Mouse (Mus musculus) lung, embryonic 14.5 days (tissue): ENCODE data around the gene Tmem258. TPM values are rescaled to one million over a fixed set of nuclear protein-coding genes. Genes with fewer than 3 reads are reported as not detected.
A peak's percentile ranks its signal among the peaks of the same experiment; 100 is the strongest.

Experiments used
- ATAC-seq: fragments of 200-750 bp; cut with Nextera tagmentation; 2 replicates; pipeline ENCODE4 v1.8.0; 2017; ENCODE audit warnings: mild to moderate bottlenecking, moderate TSS enrichment, moderate library complexity; ENCODE audit not compliant: insufficient read depth
- DNase-seq: peaks from one replicate; pipeline ENCODE4 v3.0.0-alpha.2; 2015
- H3K27ac ChIP-seq: fragments of 300-500 bp; sonication (generic); 2 replicates; pipeline ENCODE4 v1.5.1; 2014; ENCODE audit warnings: low read depth, mild to moderate bottlenecking, moderate library complexity
- H3K27me3 ChIP-seq: fragments of 300-500 bp; sonication (generic); 2 replicates; pipeline ENCODE4 v1.6.1; 2014; ENCODE audit warnings: low read length, control low read depth; ENCODE audit not compliant: insufficient read depth
- H3K36me3 ChIP-seq: fragments of 300-500 bp; sonication (generic); 2 replicates; pipeline ENCODE4 v1.6.1; 2014; ENCODE audit warnings: control low read depth; ENCODE audit not compliant: insufficient read depth
- H3K4me1 ChIP-seq: fragments of 300-500 bp; sonication (generic); 2 replicates; pipeline ENCODE4 v1.6.1; 2014; ENCODE audit warnings: antibody characterized with exemption, control low read depth; ENCODE audit not compliant: insufficient read depth
- H3K4me2 ChIP-seq: fragments of 300-500 bp; sonication (generic); 2 replicates; pipeline ENCODE4 v1.6.1; 2014; ENCODE audit warnings: mild to moderate bottlenecking
- H3K4me3 ChIP-seq: fragments of 300-500 bp; sonication (generic); 2 replicates; pipeline ENCODE4 v1.5.1; 2014; ENCODE audit warnings: low read depth, low read length
- H3K9ac ChIP-seq: fragments of 300-500 bp; sonication (generic); 2 replicates; pipeline ENCODE4 v1.6.1; 2014
- H3K9me3 ChIP-seq: fragments of 300-500 bp; sonication (generic); 2 replicates; pipeline ENCODE4 v1.6.1; 2016; ENCODE audit warnings: low read depth, low read length, control low read depth
- CTCF ChIP-seq: IDR thresholded peaks from 2 replicates; pipeline ENCODE4 v1.5.1; 2016; ENCODE audit warnings: antibody characterized with exemption, low read depth
- WGBS: fragments of 180-500 bp; shearing (Covaris S2); extraction: QIAGEN DNeasy Blood & Tissue Kit; methylation state at CpG from one replicate; pipeline ENCODE4 v1.1.7; 2014; 5-methylcytosine and 5-hydroxymethylcytosine counted together
- microRNA-seq: library from miRNA; unstranded; fragments of <30 nt; microRNA quantifications from one replicate; pipeline ENCODE4, GENCODE M21; 2016; ENCODE audit warnings: borderline number of aligned reads
- polyA plus RNA-seq: library from polyadenylated mRNA; unstranded; fragments of >200 nt; fragmentation: Nextera tagmentation; extraction: Ambion mirVana; gene quantifications from 2 replicates; pipeline ENCODE4 v1.2.1, GENCODE M21; 2014

Tmem258 gene
- polyA plus RNA-seq, 1 experiment from 2014 or later, result 449 TPM

DNA sequence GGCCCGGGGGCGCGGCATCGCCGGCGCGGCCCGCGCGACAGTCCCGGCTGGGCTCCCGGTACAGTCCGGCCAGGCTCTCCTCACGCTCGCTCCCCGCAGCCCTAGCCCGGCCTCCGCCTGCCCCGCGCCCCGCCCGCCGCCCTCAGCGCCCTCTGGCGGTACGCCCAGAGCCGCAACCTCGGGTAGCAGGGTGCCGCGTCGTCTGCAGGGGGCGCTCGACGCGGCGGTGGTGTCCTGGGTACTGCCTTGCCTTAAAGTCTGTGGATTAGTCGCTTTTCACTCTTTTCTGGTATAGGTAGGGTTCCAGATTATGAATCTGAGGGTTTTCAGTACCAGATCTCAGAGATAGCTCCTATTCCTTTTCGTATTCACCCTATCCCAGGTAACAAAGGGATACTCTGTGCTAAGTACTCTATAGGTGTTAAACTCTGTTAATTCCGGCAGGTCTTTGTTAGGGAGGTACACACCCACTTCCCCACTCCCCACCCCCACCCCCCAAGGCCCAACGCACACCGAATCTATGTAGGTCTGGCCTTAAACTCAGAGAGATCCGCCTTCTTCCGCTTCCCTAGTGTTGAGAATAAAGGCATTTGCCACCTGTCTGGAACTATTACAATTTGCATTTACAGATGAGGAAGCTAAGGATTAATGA is 37.0 kb downstream of the Tmem258 start, which contains the start of gene Myrf:
TSS of gene Myrf (minus strand) at position 95 of the 652 bp plus-strand sequence.
- peak; percentile 82 for ATAC-seq
- DNase-seq, result peak; percentile 88
- Histone ChIP-seq H3K36me3 (no peaks in the 10 kb centered on the region), H3K4me3 (peak within 1 kb of the TSS; percentile 54), H3K4me2 (peak within 1 kb of the TSS; percentile 89), H3K4me1 (peaks cover 12% of the 10 kb centered on the region; the same call in 1 of the 2 replicates), H3K27ac (peak within 1 kb of the TSS; percentile 30; the same call in 1 of the 2 replicates), H3K27me3 (no peaks in the 10 kb centered on the region), H3K9me3 (no peaks in the 10 kb centered on the region), H3K9ac (peak within 1 kb of the TSS; percentile 66)
- 8% methylated on average over 43 of the region's 43 CpGs for WGBS
- TF ChIP-seq CTCF, result peak; percentile 88

DNA sequence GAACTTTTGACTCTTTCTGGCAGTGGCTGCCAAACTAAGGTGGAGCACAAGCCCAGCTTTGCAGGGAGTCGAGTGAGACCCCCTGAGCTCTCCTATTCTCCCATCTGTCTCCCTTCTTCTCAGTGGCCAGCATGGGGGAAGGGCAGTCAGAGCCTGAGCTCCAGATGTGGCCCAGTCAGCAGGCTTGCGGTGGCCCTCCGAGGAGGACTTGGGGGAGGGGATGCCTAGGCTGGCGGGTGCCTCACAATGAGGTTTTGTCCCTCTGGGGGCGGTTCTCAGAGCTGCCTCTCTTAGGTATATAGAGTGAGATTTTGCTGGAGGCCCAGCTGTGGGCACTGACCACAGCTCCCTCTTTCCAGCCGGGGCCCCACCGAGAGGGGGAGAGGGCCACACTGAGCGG is 39.1 kb downstream of the Tmem258 start:
- no peak for ATAC-seq
- Histone ChIP-seq H3K27ac (no peak overlapping the region), H3K4me2 (no peak overlapping the region), H3K4me3 (no peak overlapping the region), H3K27me3 (no peaks in the 10 kb centered on the region), H3K9me3 (no peaks in the 10 kb centered on the region), H3K9ac (no peak overlapping the region), H3K4me1 (peaks cover 23% of the 10 kb centered on the region), H3K36me3 (no peaks in the 10 kb centered on the region)
- DNase-seq, result peak; percentile 26
- 8% methylated on average over 8 of the region's 8 CpGs for WGBS
- no peak for TF ChIP-seq CTCF

DNA sequence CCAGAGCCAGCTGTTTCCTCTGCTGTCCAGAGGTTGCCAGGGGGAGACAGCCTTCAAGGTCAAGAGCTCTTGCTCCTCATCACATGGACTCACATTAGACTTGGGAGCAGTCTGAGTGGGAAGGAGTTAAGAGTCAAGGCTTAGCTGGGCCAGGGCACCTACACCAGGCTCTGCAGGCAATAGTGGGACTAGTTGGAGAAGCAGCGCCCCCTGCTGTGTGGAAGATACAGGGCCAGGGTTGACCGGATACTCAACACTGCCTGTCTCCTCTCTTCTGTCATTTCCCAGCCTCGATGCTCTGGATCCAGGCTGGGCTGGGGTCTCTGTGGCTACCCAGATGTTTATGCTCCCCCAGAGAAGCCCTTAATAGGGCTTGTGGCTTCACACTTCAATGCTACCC is 40.4 kb downstream of the Tmem258 start:
- peak; percentile 79 for DNase-seq
- H3K27ac ChIP-seq, result no peak overlapping the region
- 6% methylated on average over 3 of the region's 3 CpGs for WGBS

DNA sequence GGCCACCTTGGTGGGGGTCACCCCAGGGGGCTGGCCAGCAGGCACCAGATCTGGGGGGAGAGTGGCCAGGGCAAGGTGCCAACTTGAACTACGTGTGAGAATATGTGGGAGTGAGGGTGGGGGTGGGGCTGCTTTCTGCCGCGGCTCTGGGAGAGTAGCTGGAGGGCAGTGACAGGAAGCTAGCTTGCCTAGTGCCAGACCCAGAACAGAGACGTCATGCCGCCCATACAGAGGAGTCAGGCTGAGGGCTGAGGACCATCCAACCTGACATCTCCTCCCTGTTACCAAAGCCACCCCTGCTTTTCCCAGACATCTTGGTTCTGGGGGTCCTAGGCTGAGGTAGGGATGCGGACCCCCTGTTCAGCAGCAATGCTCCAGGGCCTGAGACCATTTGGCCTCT is 43.4 kb downstream of the Tmem258 start:
- 22% methylated on average over 6 of the region's 6 CpGs for WGBS
- Histone ChIP-seq H3K9me3 (no peaks in the 10 kb centered on the region), H3K4me1 (peaks cover 22% of the 10 kb centered on the region), H3K27ac (peak overlapping the region; percentile 27; the same call in 1 of the 2 replicates), H3K27me3 (no peaks in the 10 kb centered on the region), H3K4me3 (no peak overlapping the region), H3K9ac (no peak overlapping the region), H3K36me3 (0 out of 2 replicates have a peak, but pooled peaks cover 3% of the 10 kb centered on the region), H3K4me2 (no peak overlapping the region)
- DNase-seq, result peak; percentile 47
- ATAC-seq, result no peak
- TF ChIP-seq CTCF, result no peak

More for the DNA sequence above, 40.4 kb downstream of the Tmem258 start:
- Histone ChIP-seq H3K4me1 (peaks cover 27% of the 10 kb centered on the region), H3K9me3 (no peaks in the 10 kb centered on the region), H3K4me2 (no peak overlapping the region), H3K36me3 (no peaks in the 10 kb centered on the region), H3K27me3 (no peaks in the 10 kb centered on the region), H3K9ac (no peak overlapping the region), H3K4me3 (no peak overlapping the region)
- peak; percentile 72 for TF ChIP-seq CTCF
- ATAC-seq, result no peak

DNA sequence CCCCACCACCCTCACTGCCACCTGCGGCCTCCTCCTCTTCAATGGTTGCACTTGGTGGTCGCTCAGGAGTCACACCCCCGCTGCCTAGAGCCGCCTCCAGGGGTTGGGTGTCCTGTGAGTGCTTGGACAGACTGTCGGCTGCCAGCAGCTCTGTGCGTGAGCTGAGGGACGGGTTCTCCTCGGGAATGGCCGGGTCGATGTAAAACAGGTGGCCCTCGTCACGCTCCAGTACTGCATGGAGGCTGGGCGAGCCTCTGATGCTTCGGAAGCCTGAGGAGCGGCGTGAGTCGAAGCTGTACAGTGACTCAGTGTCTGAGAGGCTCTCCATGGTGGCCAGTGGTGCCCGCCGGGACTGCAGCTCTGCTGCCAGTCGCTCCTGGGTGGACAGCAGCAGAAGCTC is 44.3 kb downstream of the Tmem258 start:
- Histone ChIP-seq H3K36me3 (0 out of 2 replicates have a peak, but pooled peaks cover 3% of the 10 kb centered on the region), H3K9ac (0 out of 2 replicates have a peak overlapping the region, but pooled peaks have one; percentile 9), H3K4me1 (peaks cover 18% of the 10 kb centered on the region), H3K27me3 (no peaks in the 10 kb centered on the region), H3K4me2 (0 out of 2 replicates have a peak overlapping the region, but pooled peaks have one; percentile 12), H3K27ac (peak overlapping the region; percentile 46; the same call in 1 of the 2 replicates), H3K4me3 (no peak overlapping the region), H3K9me3 (no peaks in the 10 kb centered on the region)
- peak; percentile 85 for DNase-seq
- peak; percentile 28; the same call in 1 of the 2 replicates for TF ChIP-seq CTCF
- WGBS, result 20% methylated on average over 20 of the region's 20 CpGs
- peak; percentile 89 for ATAC-seq

Small RNA genes lying within 50 kb of the gene (microRNA-seq; reads per million reads assigned to microRNA genes)
- not detected for gene Mir6993

Other genes with a start within 250 kb of the Tmem258 start
- gene Fth1, start 223.4 kb upstream of the Tmem258 start, polyA plus RNA-seq, result 1,651 and 1,692 TPM in 2 replicates
- gene Best1, start 202.4 kb upstream of the Tmem258 start, polyA plus RNA-seq, result 1.0 and 1.4 TPM in 2 replicates
- 30.9 and 34.0 TPM in 2 replicates for gene Rab3il1, start 202.3 kb upstream of the Tmem258 start, polyA plus RNA-seq
- 31.1 and 38.8 TPM in 2 replicates for gene Fads3, start 162.4 kb upstream of the Tmem258 start, polyA plus RNA-seq
- gene Fads2, start 102.3 kb upstream of the Tmem258 start, polyA plus RNA-seq, result 38.3 and 40.5 TPM in 2 replicates
- 112 and 117 TPM in 2 replicates for gene Fads1, start 21.1 kb upstream of the Tmem258 start, polyA plus RNA-seq
- 113 and 114 TPM in 2 replicates for gene Fen1, start 155 bp downstream of the Tmem258 start, polyA plus RNA-seq
- 14.1 TPM in 2 replicates for gene Myrf, start 36.7 kb downstream of the Tmem258 start, polyA plus RNA-seq
- 2.5 and 3.4 TPM in 2 replicates for gene Dagla, start 100.9 kb downstream of the Tmem258 start, polyA plus RNA-seq
- 3.3 and 4.7 TPM in 2 replicates for gene Syt7, start 185.1 kb downstream of the Tmem258 start, polyA plus RNA-seq